Mouse (Mus musculus) gastrocnemius, adult 18-20 months (tissue): ENCODE measurements around the gene Rnaset2a. TPM values are rescaled to one million over a fixed set of nuclear protein-coding genes. Genes with fewer than 3 reads are reported as not detected.

Experiments
- total RNA-seq, 2 experiments: library from RNA; stranded (reverse); gene quantifications; 2 replicates each; pipeline ENCODE4 v1.2.3; 2021

Rnaset2a gene
- total RNA-seq, 2 experiments from 2014 or later, result 13.7 to 20.3 TPM

Other genes starting within 250 kb of the Rnaset2a start
- gene Tagap, start 222.1 kb downstream of the Rnaset2a start, total RNA-seq, result 1 to 10 TPM; 2.2 to 2.4 TPM
- 10 to 100 TPM; 19.4 to 27.6 TPM for gene Rsph3a, start 202.5 kb downstream of the Rnaset2a start, total RNA-seq
- gene Gm49673, start 309 bp downstream of the Rnaset2a start, total RNA-seq, result under 1 TPM; 0.11 to 0.50 TPM
- 10 to 100 TPM; 14.9 to 17.9 TPM for gene Fgfr1op, start 17.4 kb upstream of the Rnaset2a start, total RNA-seq
- not detected for gene Ccr6, start 87.9 kb upstream of the Rnaset2a start, total RNA-seq
- gene Mpc1, start 134.8 kb upstream of the Rnaset2a start, total RNA-seq, result 100 to 1,000 TPM; 418 to 491 TPM
- gene Sft2d1, start 163.0 kb upstream of the Rnaset2a start, total RNA-seq, result 1 to 10 TPM; 6.0 to 7.0 TPM
- not detected for gene Prr18, start 189.4 kb upstream of the Rnaset2a start, total RNA-seq
- not detected for gene T2, start 207.9 kb upstream of the Rnaset2a start, total RNA-seq